Mouse (Mus musculus): ENCODE data around the gene Skida1. TPM values are rescaled to one million over a fixed set of nuclear protein-coding genes. Genes with fewer than 3 reads are reported as not detected.

Skida1 gene
- total RNA-seq, 2 experiments from 2014 or later, result 4.6 to 4.9 TPM

DNA sequence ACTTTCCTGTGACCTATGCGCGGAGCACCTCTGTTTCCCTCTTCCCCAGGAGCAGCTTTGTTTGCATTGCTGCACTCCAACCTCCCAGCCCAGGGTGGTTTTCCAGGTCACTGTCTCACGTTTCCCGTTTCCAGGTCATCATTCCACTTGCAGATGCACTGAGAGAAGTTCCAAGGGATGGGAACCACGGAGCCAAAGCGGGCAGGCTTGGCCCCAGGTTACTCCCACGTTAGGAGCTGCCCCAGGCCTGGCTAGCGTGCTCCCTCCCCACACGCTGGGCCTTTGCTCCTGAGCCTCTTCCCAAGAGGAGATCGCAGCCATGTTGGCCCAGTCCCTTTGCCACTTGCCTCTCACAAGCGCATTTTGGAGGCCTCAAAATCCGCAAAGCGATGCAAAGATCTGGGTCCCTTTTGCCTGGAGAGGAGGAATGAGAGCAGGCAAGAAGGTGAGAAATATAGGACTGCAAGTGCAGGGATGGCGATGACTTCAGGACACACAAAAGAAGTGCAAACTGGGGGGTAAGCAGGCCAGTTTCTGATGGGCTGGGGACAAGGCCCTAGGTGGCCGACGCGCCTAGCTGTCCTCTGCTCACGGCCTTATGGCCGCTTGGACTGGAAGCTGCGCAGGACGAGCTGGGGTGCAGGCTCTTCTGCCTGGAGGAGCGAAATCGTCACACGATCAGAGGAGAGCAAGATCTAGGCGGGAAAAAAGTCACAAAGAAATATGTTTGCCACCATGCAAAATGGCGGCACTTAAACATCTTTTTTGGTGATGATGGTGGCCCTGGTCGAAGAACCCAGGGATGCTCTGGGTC is 8.3 kb downstream of the Skida1 start:
- DNase-seq (ENCODE audit: low spot score in 2 of 2), result no peak

DNA sequence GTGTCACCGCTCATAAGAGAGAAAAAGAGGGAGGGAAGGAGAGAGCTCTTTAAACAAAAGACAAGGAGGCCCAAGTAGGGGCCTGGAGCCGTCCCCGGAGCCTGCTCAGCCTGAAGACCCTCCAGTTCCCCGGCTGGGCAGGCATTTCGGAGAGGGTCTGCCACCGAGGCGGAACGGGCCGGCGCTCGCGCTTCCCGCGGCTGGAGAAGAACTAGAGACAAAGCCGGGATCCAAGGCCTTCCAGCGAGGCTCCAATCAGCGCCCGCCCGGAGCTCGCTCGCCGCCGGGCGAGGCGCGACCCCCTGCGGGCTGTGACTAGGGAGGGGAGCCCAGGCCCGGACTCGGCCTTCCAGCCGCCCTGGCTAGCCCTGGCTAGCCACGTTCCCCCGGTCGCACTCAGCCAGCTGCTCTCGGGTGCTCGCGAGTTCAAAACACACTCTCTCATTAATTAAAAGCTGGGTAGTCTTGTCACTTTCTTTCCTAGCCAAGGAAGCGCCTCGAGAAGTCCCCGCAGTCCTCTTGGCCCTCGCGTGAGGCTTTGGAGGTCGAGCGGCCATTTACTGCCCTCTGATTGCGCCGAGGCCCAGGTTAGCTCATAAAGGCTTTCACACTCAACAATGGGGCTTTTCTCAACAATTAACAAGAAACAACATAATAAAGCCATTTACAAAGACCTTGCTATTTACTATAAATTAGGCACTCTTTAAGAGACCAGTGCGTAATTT is 9.1 kb downstream of the Skida1 start:
- no peak for DNase-seq (ENCODE audit: low spot score in 2 of 2)

DNA sequence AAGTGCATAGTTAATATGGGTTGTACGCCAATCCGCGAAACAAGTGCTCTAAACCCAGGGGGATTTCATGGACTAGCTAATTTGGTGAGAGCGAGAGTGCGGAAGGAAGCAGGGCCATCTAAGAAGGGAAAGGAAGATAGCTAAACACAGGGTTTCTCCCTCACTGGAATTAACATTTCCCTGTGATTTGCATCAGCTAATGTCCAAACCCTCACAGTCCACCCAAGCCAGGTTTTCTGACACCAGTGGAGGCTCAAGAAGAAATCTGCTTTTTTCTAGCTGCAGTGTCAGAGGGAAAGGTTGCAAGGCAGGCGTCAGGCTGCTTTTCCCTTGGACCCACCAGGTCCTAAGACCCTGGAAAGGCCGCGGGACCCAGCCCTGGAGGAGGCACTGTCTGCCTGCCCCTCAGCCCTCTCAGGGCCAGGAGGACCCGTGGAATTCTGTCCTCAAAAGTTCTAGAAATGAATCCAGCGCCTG is 9.9 kb downstream of the Skida1 start:
- DNase-seq (ENCODE audit: low spot score in 2 of 2), result no peak

DNA sequence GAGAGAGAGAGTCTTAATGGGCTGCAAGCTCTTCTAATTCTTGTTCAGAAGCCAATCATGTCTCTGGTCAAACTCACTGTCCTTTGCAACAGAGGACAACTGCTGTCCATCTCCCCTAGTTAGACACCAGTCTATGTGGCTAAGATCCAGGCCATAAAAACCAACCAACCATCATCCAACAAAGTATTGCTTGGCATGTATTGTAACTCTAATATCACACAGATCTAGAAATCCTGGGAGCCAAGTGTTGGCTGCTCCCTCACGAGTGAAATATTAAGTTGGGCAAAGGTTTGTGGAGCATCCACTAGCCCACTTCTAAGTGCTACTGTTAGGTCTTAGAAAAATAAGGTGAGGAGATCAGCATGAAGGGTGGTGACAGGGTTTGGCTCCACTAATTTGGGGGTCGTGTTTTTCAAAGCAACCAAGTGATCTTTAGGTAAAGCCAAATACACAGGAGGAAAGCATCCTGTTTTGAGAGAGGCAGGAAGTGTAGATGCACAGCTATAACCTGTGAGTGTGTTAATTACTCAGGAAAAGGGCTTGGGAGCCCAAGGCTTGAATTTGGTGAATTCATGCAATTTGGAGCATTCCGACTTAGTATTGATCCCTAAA is 10.6 kb downstream of the Skida1 start:
- DNase-seq (ENCODE audit: low spot score in 2 of 2), result no peak

DNA sequence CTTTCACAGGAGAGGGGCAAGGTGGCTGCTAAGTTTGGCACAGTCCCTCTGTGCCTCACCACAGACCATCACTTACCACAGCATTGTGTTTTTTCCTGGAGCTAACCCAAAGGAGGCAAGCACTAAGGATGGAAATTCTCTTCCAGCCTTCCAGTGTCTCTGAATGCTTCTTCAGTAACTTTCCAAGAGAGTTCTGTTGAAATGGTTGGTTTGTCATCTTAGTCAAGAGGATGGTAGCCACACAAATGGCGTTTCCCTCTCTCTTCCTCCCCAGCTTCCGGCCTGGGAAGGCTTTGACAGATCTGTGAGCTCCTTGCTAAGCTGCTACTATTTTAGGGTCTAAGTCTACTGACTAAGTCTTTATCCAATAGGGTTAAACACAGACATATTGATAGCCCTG is 11.4 kb downstream of the Skida1 start, which contains the start of gene A930004D18Rik:
Gene A930004D18Rik, minus strand, starts transcription at position 247 of the 400 bp plus-strand sequence.
- DNase-seq (ENCODE audit: low spot score in 2 of 2), result no peak

DNA sequence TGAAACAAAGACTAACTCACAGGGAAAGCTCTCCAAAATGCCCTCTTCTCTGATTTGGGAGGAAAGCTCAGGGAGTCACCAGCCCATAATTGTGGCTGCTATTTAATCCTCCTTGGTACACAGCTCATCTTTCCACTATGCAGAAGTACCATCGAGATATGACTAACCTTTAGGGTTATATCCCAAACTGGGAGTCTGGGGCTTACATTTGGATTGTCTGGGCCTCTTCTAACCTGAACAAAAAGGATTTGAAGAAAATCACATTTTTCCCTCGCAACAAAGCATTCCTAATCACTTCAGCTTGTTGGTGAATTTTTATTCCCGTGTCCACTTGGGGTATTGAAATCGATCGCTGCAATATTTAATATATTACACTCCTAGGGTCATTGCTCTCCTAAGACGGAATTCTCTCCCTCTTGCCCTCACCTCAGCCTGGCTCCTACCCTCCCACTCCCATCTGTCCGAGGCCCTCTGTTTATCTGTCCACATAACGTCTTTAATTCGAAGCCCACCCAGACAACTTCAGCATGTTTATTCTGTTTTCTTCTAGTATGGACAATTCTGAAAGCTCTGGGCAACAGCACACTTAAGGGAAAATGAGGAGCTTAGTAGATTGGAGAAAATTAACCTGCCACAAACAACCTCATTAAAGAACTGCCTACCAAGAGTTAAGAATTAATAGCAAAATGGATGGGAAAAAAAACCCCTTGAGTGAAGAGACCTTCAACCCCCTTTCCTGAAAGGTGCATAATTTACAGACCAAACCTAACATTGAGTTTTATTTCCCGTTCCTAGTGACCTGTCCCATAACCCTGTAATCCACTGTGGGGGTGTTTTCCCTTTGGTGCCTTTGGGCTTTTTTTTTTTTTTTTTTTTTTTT is 14.2 kb downstream of the Skida1 start:
- no peak for DNase-seq (ENCODE audit: low spot score in 2 of 2)

DNA sequence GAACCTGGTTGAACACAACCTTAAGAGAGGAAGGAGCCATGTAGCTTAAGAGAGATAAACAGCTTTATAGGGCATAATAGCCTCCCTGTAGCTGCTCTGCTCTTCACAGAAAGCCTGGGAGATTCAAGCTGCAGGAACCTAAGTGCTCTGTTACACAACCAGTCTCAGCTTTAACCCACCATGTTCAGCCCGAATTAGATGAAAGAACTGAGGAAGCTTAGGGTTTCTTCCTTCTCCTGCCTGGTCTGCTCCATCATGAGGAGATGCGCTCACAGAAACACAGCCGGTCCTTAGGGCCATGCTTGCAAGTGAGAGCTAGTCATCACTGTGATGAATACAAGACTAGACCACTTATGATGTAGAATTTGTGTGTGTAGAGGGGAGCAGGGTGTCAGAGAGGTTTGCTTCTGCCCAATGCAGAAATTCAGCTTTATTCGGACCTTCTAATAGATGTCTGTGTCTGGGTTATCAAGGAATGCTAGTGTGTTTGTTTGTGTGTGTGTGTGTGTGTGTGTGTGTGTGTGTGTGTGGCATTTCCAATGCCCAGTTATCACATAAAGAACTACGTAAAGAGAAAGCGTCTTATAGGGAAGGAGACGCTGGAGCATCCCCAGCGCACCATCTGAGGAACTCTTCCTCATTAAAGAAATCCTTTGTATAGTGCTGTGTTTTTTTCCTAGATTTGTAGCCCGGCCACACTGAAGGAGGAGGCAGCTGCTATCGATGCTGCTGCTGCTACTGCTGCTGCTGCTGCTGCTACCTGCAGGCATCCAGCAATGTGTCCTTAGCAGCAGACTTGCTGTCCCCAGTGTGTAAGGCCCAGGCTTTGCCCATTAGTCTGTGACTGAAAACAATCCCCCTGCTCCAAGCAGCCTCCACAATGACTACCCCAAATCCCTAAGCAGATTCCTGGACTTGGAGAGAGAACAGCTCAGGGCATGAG is 15.4 kb downstream of the Skida1 start:
- DNase-seq (ENCODE audit: low spot score in 2 of 2), result no peak

DNA sequence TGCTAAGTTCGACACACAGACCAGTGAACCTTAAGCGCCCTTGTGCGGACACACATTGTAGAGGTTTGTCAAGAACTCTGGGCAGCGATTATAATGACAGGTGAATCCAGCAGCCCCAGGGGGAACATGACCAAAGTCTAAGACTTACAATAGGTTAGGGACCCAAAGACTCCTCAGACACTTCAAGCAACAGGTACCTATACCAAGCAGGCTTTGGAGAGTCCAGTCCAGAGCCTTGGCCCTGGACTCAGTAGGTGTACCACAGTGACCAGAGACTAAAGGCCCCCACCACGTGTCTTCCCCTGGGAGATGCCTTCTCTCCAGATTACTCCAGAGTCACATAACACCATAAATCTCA is 16.3 kb downstream of the Skida1 start:
- DNase-seq (ENCODE audit: low spot score in 2 of 2), result no peak

DNA sequence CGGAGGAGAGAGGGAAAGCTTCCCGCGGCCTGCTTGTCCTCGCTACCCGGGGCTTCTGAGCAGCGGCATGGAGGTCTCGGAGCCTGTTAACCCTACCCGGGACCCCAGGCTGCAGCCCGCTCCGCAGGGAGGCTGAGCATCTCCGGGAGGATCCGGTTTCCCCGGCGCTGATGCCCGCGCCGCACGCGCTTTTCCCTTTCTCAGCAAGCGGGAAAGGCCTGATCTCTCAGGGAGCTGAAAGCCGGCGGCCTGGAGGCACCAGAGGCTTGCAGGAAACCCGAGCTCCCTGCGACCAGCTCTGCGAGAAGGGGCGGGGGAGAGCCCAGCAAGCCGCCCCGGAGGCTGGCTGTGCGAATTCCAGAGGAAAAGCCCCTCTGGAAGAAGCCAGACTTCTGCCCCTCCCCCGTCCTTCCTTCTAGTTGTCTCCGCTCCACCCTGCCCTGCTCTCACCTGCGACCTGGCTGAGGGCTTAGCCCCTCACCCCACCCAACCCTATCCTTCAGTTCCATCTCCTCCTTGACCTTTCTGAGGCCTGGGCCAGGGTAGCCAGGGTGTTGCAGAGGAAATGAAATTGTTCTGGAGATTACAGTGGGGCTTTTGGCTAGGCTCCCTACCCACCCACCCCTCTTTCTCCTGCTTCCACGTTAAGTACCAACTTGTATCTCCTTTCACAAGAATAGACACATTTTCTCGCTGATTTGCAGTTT is 16.9 kb downstream of the Skida1 start:
- DNase-seq (ENCODE audit: low spot score in 2 of 2), result peak; percentile 32 to 62

DNA sequence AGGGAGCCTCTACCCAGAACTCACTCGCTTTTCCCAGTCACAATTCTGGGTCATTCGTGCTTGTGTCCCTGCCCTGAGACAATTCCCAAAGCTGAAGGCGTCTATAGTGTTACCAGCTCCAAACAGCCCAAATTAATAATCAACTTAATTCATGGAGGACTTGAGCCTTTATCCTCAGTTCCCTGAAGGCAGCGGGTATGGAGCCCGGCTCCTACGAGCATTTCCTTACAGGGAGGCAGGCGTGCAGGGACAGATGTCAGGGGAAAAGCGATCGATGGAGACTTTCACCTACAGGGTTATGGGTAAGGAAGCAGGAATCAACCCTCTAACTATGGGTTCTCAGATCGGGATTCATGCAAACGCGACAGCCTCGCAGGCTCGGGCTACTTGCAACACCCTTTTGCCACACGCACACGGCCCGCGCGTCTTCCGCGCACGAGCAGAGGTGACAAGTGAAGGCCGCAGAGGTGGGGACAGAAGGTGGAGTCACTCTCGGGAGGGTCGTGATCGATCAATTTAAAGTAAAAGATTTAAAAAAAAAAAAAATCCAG is 17.5 kb downstream of the Skida1 start:
- no peak for DNase-seq (ENCODE audit: low spot score in 2 of 2)

DNA sequence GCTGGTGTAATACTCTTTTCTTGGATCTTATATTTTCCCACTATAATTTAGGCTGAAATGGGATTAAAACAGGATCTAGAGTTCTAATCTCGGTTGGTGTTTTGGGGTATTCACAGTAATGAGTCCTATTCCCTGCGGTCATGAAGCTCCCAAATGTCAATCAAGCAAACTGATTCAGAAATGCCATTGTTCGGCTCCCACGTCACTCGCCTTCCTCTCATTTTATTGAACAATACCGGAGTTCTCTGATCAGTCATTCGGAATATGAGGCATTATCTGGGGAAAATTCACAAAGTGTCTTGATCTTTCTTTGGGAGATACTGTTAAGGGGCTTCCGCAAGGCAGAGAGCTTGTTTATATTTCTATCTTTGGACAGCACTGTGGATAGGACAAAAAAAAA is 18.3 kb downstream of the Skida1 start:
- no peak for DNase-seq (ENCODE audit: low spot score in 2 of 2)

DNA sequence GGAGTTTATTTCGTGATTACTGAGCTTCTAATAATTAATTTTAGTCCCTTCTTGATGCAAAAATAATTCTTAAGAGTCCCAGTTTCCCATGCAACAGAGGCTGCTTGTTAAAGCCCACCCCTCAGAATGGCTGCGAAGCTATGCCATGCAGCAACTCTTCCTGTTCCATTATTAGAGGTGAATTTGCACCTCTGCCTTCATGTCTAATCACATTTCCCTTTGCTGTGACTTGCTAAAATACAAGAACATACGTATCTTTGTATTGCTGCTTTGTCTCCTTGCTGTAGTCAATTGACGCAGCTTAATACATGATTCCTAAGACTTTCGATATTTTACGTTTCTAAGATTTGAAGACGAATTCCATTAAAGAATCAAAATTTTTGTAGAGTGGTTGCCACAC is 19.2 kb downstream of the Skida1 start:
- no peak for DNase-seq (ENCODE audit: low spot score in 2 of 2)

DNA sequence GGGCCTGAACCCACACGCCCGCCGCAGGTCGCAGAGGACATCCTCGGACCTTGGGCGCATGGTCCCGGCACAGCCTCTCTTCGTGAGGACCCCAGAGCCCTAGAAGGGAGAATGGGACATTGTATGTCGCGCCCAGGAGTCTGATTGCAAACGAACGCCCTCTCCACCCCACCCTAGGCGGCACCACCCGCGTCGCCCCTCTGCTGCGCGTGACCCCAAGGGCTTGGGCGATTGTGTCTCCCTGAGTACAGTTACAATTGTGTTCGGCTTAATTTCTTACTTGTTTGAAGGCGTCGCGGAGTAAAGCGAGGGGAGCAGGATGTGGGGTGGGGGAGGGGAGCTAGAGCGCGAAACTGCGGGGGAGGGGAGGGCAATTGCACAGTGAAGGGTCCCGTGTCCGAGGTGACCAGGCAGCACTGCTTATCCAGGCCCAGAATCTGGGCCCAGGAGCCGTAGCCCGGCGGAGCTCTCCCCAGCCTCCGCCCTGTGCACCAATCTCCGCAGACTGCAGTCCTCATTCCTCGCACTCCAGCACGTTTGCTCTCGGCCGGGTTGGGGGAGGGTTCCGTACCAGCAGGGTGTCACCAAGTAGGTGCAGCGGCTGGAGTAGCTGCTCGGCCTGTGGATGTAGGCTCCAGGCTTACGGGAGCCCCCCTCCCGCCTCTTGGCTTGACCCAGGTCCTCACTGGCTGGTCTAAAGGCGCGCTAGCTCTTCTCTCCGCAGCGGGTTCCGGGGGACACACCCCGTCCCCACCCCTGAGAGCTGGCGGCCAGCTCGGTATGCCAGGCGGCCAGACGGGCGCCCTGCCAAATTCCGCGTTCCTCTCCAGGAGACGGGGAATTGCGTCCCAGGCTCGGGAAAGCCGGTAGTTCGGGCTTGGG is 20.5 kb downstream of the Skida1 start:
- DNase-seq (ENCODE audit: low spot score in 2 of 2), result peak; percentile 90 to 94

DNA sequence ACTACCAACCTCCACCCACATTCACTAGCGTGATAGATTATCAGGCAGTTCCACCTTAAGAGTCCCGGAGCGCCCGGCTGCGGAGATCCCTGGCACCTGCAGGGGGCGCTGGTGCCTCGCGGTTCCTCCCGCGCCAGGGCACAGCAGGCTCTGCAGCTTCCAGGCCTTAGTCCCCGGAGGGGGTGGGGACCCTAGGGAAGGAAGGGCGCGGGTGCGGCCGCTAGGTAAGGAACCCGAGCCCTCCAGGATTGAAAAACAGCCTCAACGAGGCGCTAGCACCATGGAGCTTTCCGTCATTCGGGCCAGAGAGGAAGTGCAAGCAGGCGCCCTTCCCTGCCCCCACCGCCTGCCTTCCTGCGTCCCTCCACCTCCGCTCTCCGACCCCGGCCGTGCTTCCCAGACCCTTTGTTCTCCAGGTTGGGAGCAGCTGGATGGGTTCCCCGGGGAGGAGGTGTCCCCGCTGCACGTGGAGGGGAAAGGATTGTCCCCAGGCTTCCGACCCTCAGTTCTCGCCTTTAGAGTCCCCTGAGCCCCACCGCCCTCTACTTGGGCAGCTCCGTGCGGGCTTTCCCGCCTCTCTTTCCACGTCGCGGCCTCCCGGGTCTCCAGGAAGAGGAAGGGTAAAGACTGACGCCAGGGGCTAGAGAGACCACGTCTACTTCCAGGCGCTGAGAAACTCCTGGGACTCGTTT is 21.3 kb downstream of the Skida1 start:
- peak; percentile 92 for DNase-seq (ENCODE audit: low spot score in 2 of 2)

DNA sequence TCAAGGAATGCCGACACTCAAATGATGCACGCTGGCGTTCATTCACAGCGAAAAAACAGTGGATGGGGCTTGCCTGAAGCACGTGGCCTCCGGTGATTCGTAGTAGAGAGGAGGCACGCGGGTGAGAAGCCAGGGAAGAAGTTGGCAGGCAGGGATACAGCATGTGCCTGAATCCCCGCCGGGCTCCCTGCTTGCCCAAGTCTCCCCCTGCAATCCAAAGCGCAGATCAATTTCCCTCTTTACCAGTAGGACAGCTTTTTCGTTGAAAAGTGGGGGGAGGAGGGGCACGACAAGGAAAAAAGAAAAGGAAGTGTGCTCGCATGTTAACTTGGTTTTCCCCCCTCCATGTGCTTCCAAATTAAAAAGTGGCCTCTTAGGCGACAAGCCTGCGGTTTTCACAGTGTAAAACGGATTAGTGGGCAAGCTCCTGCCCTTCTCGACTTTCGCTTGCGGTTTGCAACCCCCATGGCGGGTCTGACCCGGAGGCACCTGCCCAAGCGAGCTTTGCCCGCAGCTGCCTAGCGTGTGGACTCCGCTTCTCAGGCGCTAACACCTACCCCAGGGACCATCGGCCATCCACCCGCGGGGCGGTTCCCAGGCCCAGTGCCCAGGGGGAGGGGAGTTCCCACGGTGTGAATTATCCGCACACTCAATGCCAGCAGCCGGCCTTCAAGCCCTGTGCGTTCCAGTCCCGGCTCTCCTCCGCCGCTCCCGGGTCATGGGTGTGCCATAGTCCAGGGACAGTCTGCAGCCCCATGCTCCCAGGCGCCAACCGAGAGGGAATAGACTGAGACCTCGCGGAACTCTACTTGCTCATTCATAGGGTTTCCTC is 22.5 kb downstream of the Skida1 start:
- peak; percentile 63 to 74 for DNase-seq (ENCODE audit: low spot score in 2 of 2)

DNA sequence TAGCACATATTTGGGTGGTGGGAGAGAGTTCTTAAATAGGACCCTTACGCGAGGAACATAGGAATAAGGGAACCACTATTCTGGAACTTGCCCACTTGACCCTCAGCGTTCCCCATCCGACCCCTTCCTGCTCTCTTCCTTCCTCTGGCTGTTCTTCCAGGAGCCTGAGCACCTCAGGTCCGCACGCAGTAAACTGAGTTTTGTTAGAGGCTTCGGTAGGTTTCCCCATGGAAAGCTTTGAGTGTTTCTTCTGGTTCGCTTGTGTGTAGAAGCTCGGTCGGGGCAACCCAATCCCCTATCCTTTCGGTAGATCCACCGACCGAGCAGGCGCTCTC is 23.1 kb downstream of the Skida1 start:
- no peak for DNase-seq (ENCODE audit: low spot score in 2 of 2)

DNA sequence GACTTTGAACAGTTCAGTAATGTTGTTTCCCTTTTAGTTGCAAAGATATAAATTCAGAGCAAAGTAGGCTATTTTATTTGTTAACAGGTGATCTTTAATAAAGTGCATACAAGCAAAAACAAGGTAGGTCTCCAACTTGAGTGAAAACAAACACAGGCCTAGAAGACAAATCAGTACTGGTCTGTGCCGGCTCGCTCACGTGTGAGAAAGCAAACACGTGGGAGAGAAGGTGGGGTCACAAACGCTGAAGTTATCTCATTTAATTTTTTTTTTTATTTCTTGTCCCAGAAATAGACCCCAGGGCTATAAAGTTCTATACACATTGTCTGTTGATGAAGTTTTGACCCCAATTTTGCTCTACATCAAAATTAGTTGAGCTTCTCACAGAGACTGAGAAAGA is 23.7 kb downstream of the Skida1 start:
- no peak for DNase-seq (ENCODE audit: low spot score in 2 of 2)
